Mouse (Mus musculus) ES-CJ7 (cell line): ENCODE data around the gene Ndufs7.
"Not testable (repeated sequence)": the region's sequence is repeated elsewhere in the genome, so short reads cannot be mapped to it uniquely, and the experiment has no call there.

Experiments
- DNase-seq: peaks from one replicate; pipeline ENCODE4 v3.0.0; 2011; ENCODE audit warnings: low read depth, low spot score

Ndufs7 gene

GRCm38 (mm10) chr10:80242088-80242487 lies 6.8 kb upstream of the Ndufs7 start:
- no peak for DNase-seq

- DNase-seq: no peak
Observed at GRCm38 (mm10) chr10:80242607-80243006, 6.3 kb upstream of the Ndufs7 start.

GRCm38 (mm10) chr10:80244791-80245399 lies 4.0 kb upstream of the Ndufs7 start:
- peak; percentile 62 for DNase-seq

- DNase-seq: peak; percentile 88
Observed at GRCm38 (mm10) chr10:80245600-80245999, 3.3 kb upstream of the Ndufs7 start.

- DNase-seq: peak; percentile 82
Observed at GRCm38 (mm10) chr10:80247849-80248248, 1.1 kb upstream of the Ndufs7 start.

- DNase-seq: not testable (repeated sequence)
Observed at GRCm38 (mm10) chr10:80248437-80248836, 484 bp upstream of the Ndufs7 start.

GRCm38 (mm10) chr10:80250059-80250458 lies 1.1 kb downstream of the Ndufs7 start:
- no peak for DNase-seq

GRCm38 (mm10) chr10:80250573-80250972 lies 1.7 kb downstream of the Ndufs7 start:
- no peak for DNase-seq

- no peak for DNase-seq
Observed at GRCm38 (mm10) chr10:80252011-80252410, 3.1 kb downstream of the Ndufs7 start.

GRCm38 (mm10) chr10:80252493-80253274 lies 3.8 kb downstream of the Ndufs7 start:
- DNase-seq: no peak

GRCm38 (mm10) chr10:80253551-80253950 lies 4.6 kb downstream of the Ndufs7 start:
- no peak for DNase-seq

- no peak for DNase-seq
Observed at GRCm38 (mm10) chr10:80254331-80255297, 5.7 kb downstream of the Ndufs7 start.

GRCm38 (mm10) chr10:80255881-80256535 lies 7.1 kb downstream of the Ndufs7 start:
- DNase-seq: no peak

GRCm38 (mm10) chr10:80257936-80258335 lies 9.0 kb downstream of the Ndufs7 start:
- no peak for DNase-seq

- no peak for DNase-seq
Observed at GRCm38 (mm10) chr10:80258752-80259462, 10.0 kb downstream of the Ndufs7 start.

- no peak for DNase-seq
Observed at GRCm38 (mm10) chr10:80259463-80259805, 10.5 kb downstream of the Ndufs7 start.

GRCm38 (mm10) chr10:80259861-80260641 lies 11.1 kb downstream of the Ndufs7 start:
- no peak for DNase-seq

- DNase-seq: peak; percentile 96
Observed at GRCm38 (mm10) chr10:80260642-80261584, 12.0 kb downstream of the Ndufs7 start, which contains the start of the genes Gamt and Dazap1. Gene Gamt, minus strand, starts transcription at chr10:80261012. Gene Dazap1, plus strand, starts transcription at chr10:80261486.

GRCm38 (mm10) chr10:80261585-80261968 lies 12.7 kb downstream of the Ndufs7 start:
- DNase-seq: peak; percentile 93
